Mouse (Mus musculus): ENCODE data around the gene Krtap4-16.
"Not testable (repeated sequence)": the region's sequence is repeated elsewhere in the genome, so short reads cannot be mapped to it uniquely, and the experiment has no call there.

Krtap4-16 gene

GRCm38 (mm10) chr11:99851508-99851907 is at the start of gene Krtap4-16:
TSS of gene Krtap4-16 (minus strand) at chr11:99851608.
- DNase-seq = no peak

- DNase-seq = not testable (repeated sequence)
Measured at GRCm38 (mm10) chr11:99878887-99879286, 27.5 kb upstream of the Krtap4-16 start, which contains the start of gene Gm11567. TSS of gene Gm11567 (plus strand) at chr11:99879187.

- not testable (repeated sequence) for DNase-seq
Measured at GRCm38 (mm10) chr11:99873089-99873488, 21.7 kb upstream of the Krtap4-16 start, which contains the start of gene Krtap9-1. TSS of gene Krtap9-1 (plus strand) at chr11:99873389.

- not testable (repeated sequence) for DNase-seq
Measured at GRCm38 (mm10) chr11:99864176-99864575, 12.8 kb upstream of the Krtap4-16 start, which contains the start of gene Gm11559. TSS of gene Gm11559 (plus strand) at chr11:99864476.

GRCm38 (mm10) chr11:99858761-99859160 is 7.4 kb upstream of the Krtap4-16 start:
- no peak for DNase-seq

- DNase-seq = no peak
Measured at GRCm38 (mm10) chr11:99857617-99858016, 6.2 kb upstream of the Krtap4-16 start, which contains the start of gene Gm11568. TSS of gene Gm11568 (plus strand) at chr11:99857917.

- DNase-seq = no peak
Measured at GRCm38 (mm10) chr11:99854121-99854520, 2.7 kb upstream of the Krtap4-16 start.

- no peak for DNase-seq
Measured at GRCm38 (mm10) chr11:99846746-99847145, 4.7 kb downstream of the Krtap4-16 start.

- no peak for DNase-seq
Measured at GRCm38 (mm10) chr11:99842185-99842584, 9.2 kb downstream of the Krtap4-16 start.

- DNase-seq = no peak
Measured at GRCm38 (mm10) chr11:99837966-99838365, 13.4 kb downstream of the Krtap4-16 start, which contains the start of gene 2300003K06Rik. TSS of gene 2300003K06Rik (minus strand) at chr11:99838066.

- DNase-seq = not testable (repeated sequence)
Measured at GRCm38 (mm10) chr11:99815566-99815965, 35.8 kb downstream of the Krtap4-16 start, which contains the start of gene Gm11564. TSS of gene Gm11564 (minus strand) at chr11:99815666.

- DNase-seq = not testable (repeated sequence)
Measured at GRCm38 (mm10) chr11:99809792-99810191, 41.6 kb downstream of the Krtap4-16 start, which contains the start of gene Krtap4-13. TSS of gene Krtap4-13 (minus strand) at chr11:99809892.

GRCm38 (mm10) chr11:99804346-99804745 is 47.1 kb downstream of the Krtap4-16 start, which contains the start of gene Gm11554:
TSS of gene Gm11554 (minus strand) at chr11:99804446.
- not testable (repeated sequence) for DNase-seq
